Mouse (Mus musculus) thymus, postnatal 25 days (tissue): Measurements from ENCODE around the gene Pip5kl1.
A peak's percentile ranks its signal among the peaks of the same experiment; 100 is the strongest.

Experiments used
- DNase-seq: peaks from one replicate; pipeline ENCODE4 v3.0.0; 2022

Gene Pip5kl1

GRCm38 (mm10) chr2:32587731-32588321, 13.2 kb downstream of the Pip5kl1 start:
- peak; percentile 44 for DNase-seq

GRCm38 (mm10) chr2:32589213-32589795, 14.7 kb downstream of the Pip5kl1 start:
- DNase-seq: no peak

GRCm38 (mm10) chr2:32590224-32590623, 15.6 kb downstream of the Pip5kl1 start:
- no peak for DNase-seq

GRCm38 (mm10) chr2:32591249-32591648, 16.7 kb downstream of the Pip5kl1 start:
- DNase-seq: no peak

- no peak for DNase-seq
Observed at GRCm38 (mm10) chr2:32596725-32597124, 22.1 kb downstream of the Pip5kl1 start.

- no peak for DNase-seq
Observed at GRCm38 (mm10) chr2:32597248-32597647, 22.7 kb downstream of the Pip5kl1 start.

GRCm38 (mm10) chr2:32597699-32598098, 23.1 kb downstream of the Pip5kl1 start:
- no peak for DNase-seq

- no peak for DNase-seq
Observed at GRCm38 (mm10) chr2:32598506-32598905, 23.9 kb downstream of the Pip5kl1 start.

GRCm38 (mm10) chr2:32599409-32599808, 24.8 kb downstream of the Pip5kl1 start, which contains the start of gene St6galnac6:
Gene St6galnac6 (plus strand): TSS chr2:32599709.
- DNase-seq: no peak

GRCm38 (mm10) chr2:32601417-32602065, 26.9 kb downstream of the Pip5kl1 start:
- DNase-seq: peak; percentile 30

- peak; percentile 91 for DNase-seq
Observed at GRCm38 (mm10) chr2:32602600-32603054, 28.0 kb downstream of the Pip5kl1 start.

GRCm38 (mm10) chr2:32604631-32605030, 30.0 kb downstream of the Pip5kl1 start:
- no peak for DNase-seq

GRCm38 (mm10) chr2:32606161-32607142, 31.9 kb downstream of the Pip5kl1 start:
- peak; percentile 77 for DNase-seq

GRCm38 (mm10) chr2:32607262-32607947, 32.8 kb downstream of the Pip5kl1 start:
- peak; percentile 31 for DNase-seq

- peak; percentile 26 for DNase-seq
Observed at GRCm38 (mm10) chr2:32608141-32608777, 33.7 kb downstream of the Pip5kl1 start.

GRCm38 (mm10) chr2:32608778-32609435, 34.3 kb downstream of the Pip5kl1 start:
- no peak for DNase-seq

GRCm38 (mm10) chr2:32610610-32611229, 36.1 kb downstream of the Pip5kl1 start:
- DNase-seq: peak; percentile 51

GRCm38 (mm10) chr2:32612274-32612673, 37.7 kb downstream of the Pip5kl1 start:
- no peak for DNase-seq

GRCm38 (mm10) chr2:32617109-32617508, 42.5 kb downstream of the Pip5kl1 start:
- no peak for DNase-seq

GRCm38 (mm10) chr2:32617601-32618000, 43.0 kb downstream of the Pip5kl1 start:
- DNase-seq: no peak

- no peak for DNase-seq
Observed at GRCm38 (mm10) chr2:32618051-32618450, 43.5 kb downstream of the Pip5kl1 start.
